Mouse (Mus musculus) right cerebral cortex, adult 2 months (tissue): ENCODE data around the gene Tmbim1.

Experiments used
- DNase-seq, 2 experiments: peaks; one replicate each; pipeline ENCODE4 v3.0.0; 2021 to 2022; ENCODE audit warnings: low spot score in 2 of 2

Tmbim1 gene

GRCm38 (mm10) chr1:74295456-74296171 lies 9.8 kb downstream of the Tmbim1 start:
- peak; percentile 76 to 84 for DNase-seq

GRCm38 (mm10) chr1:74294733-74295455 lies 10.5 kb downstream of the Tmbim1 start:
- no peak for DNase-seq

- DNase-seq: no peak
Observed at GRCm38 (mm10) chr1:74294090-74294643, 11.3 kb downstream of the Tmbim1 start.

GRCm38 (mm10) chr1:74293306-74293960 lies 12.0 kb downstream of the Tmbim1 start:
- DNase-seq: no peak

GRCm38 (mm10) chr1:74292331-74293020 lies 12.9 kb downstream of the Tmbim1 start:
- no peak for DNase-seq

GRCm38 (mm10) chr1:74290141-74290540 lies 15.3 kb downstream of the Tmbim1 start:
- DNase-seq: no peak

GRCm38 (mm10) chr1:74289740-74290139 lies 15.7 kb downstream of the Tmbim1 start:
- no peak for DNase-seq

- DNase-seq: no peak
Observed at GRCm38 (mm10) chr1:74289248-74289647, 16.2 kb downstream of the Tmbim1 start.

- no peak for DNase-seq
Observed at GRCm38 (mm10) chr1:74288327-74288726, 17.1 kb downstream of the Tmbim1 start.

- peak in 1 of 2 experiments; percentile 27 for DNase-seq
Observed at GRCm38 (mm10) chr1:74286869-74287607, 18.4 kb downstream of the Tmbim1 start.

GRCm38 (mm10) chr1:74285212-74286010 lies 20.0 kb downstream of the Tmbim1 start:
- peak; percentile 40 to 45 for DNase-seq

- peak; percentile 100 for DNase-seq
Observed at GRCm38 (mm10) chr1:74284543-74285160, 20.8 kb downstream of the Tmbim1 start, which contains the start of the genes Aamp and Pnkd. TSS of gene Aamp (minus strand) at chr1:74284738. TSS of gene Pnkd (plus strand) at chr1:74284930.

GRCm38 (mm10) chr1:74283686-74284463 lies 21.5 kb downstream of the Tmbim1 start:
- peak in 1 of 2 experiments; percentile 43 for DNase-seq

- DNase-seq: no peak
Observed at GRCm38 (mm10) chr1:74282896-74283625, 22.4 kb downstream of the Tmbim1 start.

- DNase-seq: no peak
Observed at GRCm38 (mm10) chr1:74281886-74282285, 23.5 kb downstream of the Tmbim1 start.

GRCm38 (mm10) chr1:74281372-74281771 lies 24.1 kb downstream of the Tmbim1 start:
- no peak for DNase-seq

GRCm38 (mm10) chr1:74280591-74281325 lies 24.7 kb downstream of the Tmbim1 start:
- no peak for DNase-seq
